Mouse (Mus musculus) urinary bladder, postnatal 36 days (tissue): Measurements from ENCODE around the gene Dnaja1.
A peak's percentile ranks its signal among the peaks of the same experiment; 100 is the strongest.

Experiments used
- DNase-seq, 2 experiments: peaks; one replicate each; pipeline ENCODE4 v3.0.0; 2022; ENCODE audit warnings: low spot score in 2 of 2, mixed read lengths in 1 of 2

Gene Dnaja1

GRCm38 (mm10) chr4:40735351-40735750 is 13.4 kb downstream of the Dnaja1 start:
- DNase-seq = no peak

GRCm38 (mm10) chr4:40757157-40757779 is 35.3 kb downstream of the Dnaja1 start:
- no peak for DNase-seq

GRCm38 (mm10) chr4:40757780-40758420 is 36.0 kb downstream of the Dnaja1 start, which contains the start of gene Smu1:
Gene Smu1 (minus strand): TSS chr4:40757923.
- peak; percentile 95 to 96 for DNase-seq

- DNase-seq = no peak
These were observed 37.9 kb downstream of the Dnaja1 start for GRCm38 (mm10) chr4:40759876-40760275.

GRCm38 (mm10) chr4:40774279-40775259 is 52.6 kb downstream of the Dnaja1 start:
- DNase-seq = peak; percentile 70 to 80

GRCm38 (mm10) chr4:40776416-40776815 is 54.5 kb downstream of the Dnaja1 start:
- DNase-seq = no peak

- no peak for DNase-seq
These were observed 55.2 kb downstream of the Dnaja1 start for GRCm38 (mm10) chr4:40777116-40777515.

- DNase-seq = no peak
These were observed 56.7 kb downstream of the Dnaja1 start for GRCm38 (mm10) chr4:40778656-40779055.

- no peak for DNase-seq
These were observed 59.2 kb downstream of the Dnaja1 start for GRCm38 (mm10) chr4:40781143-40781542.

GRCm38 (mm10) chr4:40781797-40782495 is 60.0 kb downstream of the Dnaja1 start:
- no peak for DNase-seq

GRCm38 (mm10) chr4:40783049-40783448 is 61.1 kb downstream of the Dnaja1 start:
- no peak for DNase-seq

GRCm38 (mm10) chr4:40784556-40785169 is 62.7 kb downstream of the Dnaja1 start:
- DNase-seq = peak; percentile 44 to 69

GRCm38 (mm10) chr4:40785620-40786166 is 63.7 kb downstream of the Dnaja1 start:
- DNase-seq = no peak

- no peak for DNase-seq
These were observed 64.6 kb downstream of the Dnaja1 start for GRCm38 (mm10) chr4:40786578-40786977.
